Mouse (Mus musculus) MEL (cell line): ENCODE data around the gene E2f1. TPM values are rescaled to one million over a fixed set of nuclear protein-coding genes. Genes with fewer than 3 reads are reported as not detected.

Source experiments
- DNase-seq: peaks from one replicate; pipeline ENCODE4 v3.0.0; 2011; ENCODE audit warnings: low read depth, low spot score
- H3K27ac ChIP-seq: 2 replicates; pipeline ENCODE4 v1.5.1; 2012; ENCODE audit warnings: low read depth, mild to moderate bottlenecking, control low read depth, low read length, moderate library complexity; ENCODE audit not compliant: control insufficient read depth
- H3K27me3 ChIP-seq, 2 experiments: fragments of 150-350 bp in 1 of 2; sonication (generic) in 1 of 2; 2 replicates each; pipeline ENCODE4 v1.6.1; 2012; ENCODE audit warnings: low read length in 2 of 2, mild to moderate bottlenecking in 2 of 2, improper control_type of control experiment in 1 of 2, moderate library complexity in 1 of 2; ENCODE audit not compliant: insufficient read depth in 2 of 2, control insufficient read depth in 1 of 2
- H3K36me3 ChIP-seq, 2 experiments: 2 replicates each; pipeline ENCODE4 v1.6.1; 2012 to 2014; ENCODE audit warnings: low read length in 2 of 2, improper control_type of control experiment in 1 of 2, inconsistent platforms in 1 of 2, mild to moderate bottlenecking in 1 of 2; ENCODE audit not compliant: insufficient read depth in 2 of 2, control insufficient read depth in 1 of 2
- H3K4me1 ChIP-seq, 2 experiments: fragments of 150-350 bp in 1 of 2; sonication (generic) in 1 of 2; 2 replicates each; pipeline ENCODE4 v1.6.1; 2012; ENCODE audit warnings: low read length in 2 of 2, improper control_type of control experiment in 1 of 2, mild to moderate bottlenecking in 1 of 2; ENCODE audit not compliant: insufficient read depth in 2 of 2, control insufficient read depth in 1 of 2
- H3K4me3 ChIP-seq, 2 experiments: fragments of 150-350 bp in 1 of 2; sonication (generic) in 1 of 2; 2 replicates each; pipeline ENCODE4 v1.5.1; 2012; ENCODE audit warnings: low read depth in 2 of 2, low read length in 2 of 2, mild to moderate bottlenecking in 2 of 2, moderate library complexity in 2 of 2, control low read depth in 1 of 2, improper control_type of control experiment in 1 of 2; ENCODE audit not compliant: control insufficient read depth in 1 of 2, insufficient read depth in 1 of 2
- H3K79me2 ChIP-seq: 2 replicates; pipeline ENCODE4 v1.6.1; 2012; ENCODE audit warnings: mild to moderate bottlenecking, low read length, moderate library complexity; ENCODE audit not compliant: control insufficient read depth, poor library complexity, insufficient read depth
- H3K9ac ChIP-seq: 2 replicates; pipeline ENCODE4 v1.6.1; 2012; ENCODE audit warnings: low read depth, mild to moderate bottlenecking, control low read depth, low read length, moderate library complexity; ENCODE audit not compliant: control insufficient read depth, poor library complexity, severe bottlenecking
- H3K9me3 ChIP-seq: fragments of 150-350 bp; sonication (generic); replicated peaks from 2 replicates; pipeline ENCODE4 v1.6.1; 2012; ENCODE audit warnings: mild to moderate bottlenecking, low read length, improper control_type of control experiment, moderate library complexity; ENCODE audit not compliant: insufficient read depth
- KAT2A ChIP-seq: conservative IDR thresholded peaks from 2 replicates; pipeline ENCODE4 v1.6.1; 2012; ENCODE audit warnings: low read depth, low read length, improper control_type of control experiment, inconsistent platforms
- MAFK ChIP-seq: IDR thresholded peaks from 2 replicates; pipeline ENCODE4 v1.6.1; 2011; ENCODE audit warnings: low read depth, mild to moderate bottlenecking, low read length, improper control_type of control experiment, borderline replicate concordance
- RCOR1 ChIP-seq: IDR thresholded peaks from 2 replicates; pipeline ENCODE4 v1.6.1; 2012; ENCODE audit warnings: low read depth, mild to moderate bottlenecking, inconsistent platforms, low read length, improper control_type of control experiment
- UBTF ChIP-seq: IDR thresholded peaks from 2 replicates; pipeline ENCODE4 v1.6.1; 2012; ENCODE audit warnings: low read depth, mild to moderate bottlenecking, inconsistent platforms, low read length, improper control_type of control experiment, moderate library complexity, borderline replicate concordance; ENCODE audit not compliant: insufficient read depth
- polyA plus RNA-seq, 2 experiments: library from polyadenylated mRNA; stranded (reverse) in 1 of 2; unstranded in 1 of 2; fragments of >175 nt in 1 of 2; fragments of >200 nt in 1 of 2; gene quantifications; 2 replicates each; pipeline versions ENCODE4 v1.2.1 to v1.2.4; 2012; ENCODE audit warnings: low replicate concordance in 2 of 2, low read depth in 1 of 2; ENCODE audit not compliant: insufficient read length in 2 of 2, insufficient read depth in 1 of 2, missing spikeins in 1 of 2
- total RNA-seq: library from RNA; depleted of rRNA; stranded (reverse); fragments of 300-350 nt; gene quantifications from 2 replicates; pipeline ENCODE4 v1.2.3, GENCODE M21; 2012; rRNA removed

The E2f1 gene
- total and polyA plus RNA-seq, 3 experiments = 17.4 to 41.6 TPM; not detected in 1

DNA sequence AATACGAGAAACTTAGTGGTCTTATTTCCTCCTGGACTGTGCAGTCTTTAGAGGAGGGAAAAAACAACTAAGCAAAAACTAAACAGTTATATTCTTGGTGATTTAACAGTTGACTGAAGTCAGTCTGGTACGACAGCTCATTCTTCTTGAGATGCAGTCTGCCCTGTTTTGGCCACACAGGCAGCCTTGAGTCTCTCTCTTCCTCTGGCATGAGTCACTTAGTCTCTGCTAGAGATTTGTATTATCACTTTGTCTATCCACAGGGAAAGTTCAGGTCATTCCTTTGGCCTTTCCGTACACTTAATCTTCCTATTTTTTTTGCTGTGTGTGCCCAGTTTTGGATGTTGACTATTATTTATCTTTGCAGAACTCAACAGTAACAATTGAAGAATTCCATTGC lies 59.6 kb downstream of the E2f1 start:
- H3K79me2 ChIP-seq = no peaks in the 10 kb centered on the region; the same call in 1 of the 2 replicates
- no peaks in the 10 kb centered on the region for H3K27me3 ChIP-seq
- TF ChIP-seq UBTF (no peak), RCOR1 (no peak), MAFK (no peak), KAT2A (no peak)
- H3K36me3 ChIP-seq = peaks cover 0 to 8% of the 10 kb centered on the region in 2 experiments; a peak in 2 of 4 replicates
- no peak overlapping the region for H3K9ac ChIP-seq
- H3K4me3 ChIP-seq = no peak overlapping the region
- DNase-seq = no peak
- H3K9me3 ChIP-seq = no peaks in the 10 kb centered on the region
- no peak overlapping the region for H3K27ac ChIP-seq
- H3K4me1 ChIP-seq = no peaks in the 10 kb centered on the region

Other genes starting within 250 kb of the E2f1 start
- gene Cdk5rap1, start 196.9 kb downstream of the E2f1 start, total RNA-seq = 14.1 and 14.7 TPM in 2 replicates
- 10 to 100 TPM in 1 of 2 experiments, not detected in 1; 13.1 TPM for gene Cdk5rap1, start 196.9 kb downstream of the E2f1 start, polyA plus RNA-seq
- gene Snta1, start 161.8 kb downstream of the E2f1 start, total RNA-seq = 2.7 and 3.0 TPM in 2 replicates
- gene Snta1, start 161.8 kb downstream of the E2f1 start, polyA plus RNA-seq = 1 to 10 TPM in 1 of 2 experiments, not detected in 1; 6.7 TPM
- 5.9 and 8.9 TPM in 2 replicates for gene Cbfa2t2, start 133.4 kb downstream of the E2f1 start, total RNA-seq
- 10 to 100 TPM in 1 of 2 experiments, not detected in 1; 23.1 TPM for gene Cbfa2t2, start 133.4 kb downstream of the E2f1 start, polyA plus RNA-seq
- gene 1700003F12Rik, start 22.8 kb downstream of the E2f1 start, total RNA-seq = 0.26 and 0.42 TPM in 2 replicates
- gene 1700003F12Rik, start 22.8 kb downstream of the E2f1 start, polyA plus RNA-seq = under 1 TPM in 1 of 2 experiments, not detected in 1; 0.72 TPM
- gene Actl10, start 18.1 kb downstream of the E2f1 start, total RNA-seq = 0.13 and 0.35 TPM in 2 replicates
- gene Actl10, start 18.1 kb downstream of the E2f1 start, polyA plus RNA-seq = under 1 TPM in 1 of 2 experiments, not detected in 1; 0.79 TPM
- 3.8 and 4.0 TPM in 2 replicates for gene Necab3, start 11.0 kb downstream of the E2f1 start, total RNA-seq
- 10 to 100 TPM in 1 of 2 experiments, not detected in 1; 12.1 TPM for gene Necab3, start 11.0 kb downstream of the E2f1 start, polyA plus RNA-seq
- gene Pxmp4, start 33.8 kb upstream of the E2f1 start, total RNA-seq = 5.9 and 6.8 TPM in 2 replicates
- gene Pxmp4, start 33.8 kb upstream of the E2f1 start, polyA plus RNA-seq = 10 to 100 TPM in 1 of 2 experiments, not detected in 1; 12.2 TPM
- 2.0 TPM in 2 replicates for gene Zfp341, start 43.4 kb upstream of the E2f1 start, total RNA-seq
- 1 to 10 TPM in 1 of 2 experiments, not detected in 1; 6.3 TPM for gene Zfp341, start 43.4 kb upstream of the E2f1 start, polyA plus RNA-seq
- not detected in 2 replicates for gene 4930519P11Rik, start 43.5 kb upstream of the E2f1 start, total RNA-seq
- gene 4930519P11Rik, start 43.5 kb upstream of the E2f1 start, polyA plus RNA-seq = under 1 TPM in 1 of 2 experiments, not detected in 1; 0.22 TPM
- gene Chmp4b, start 81.8 kb upstream of the E2f1 start, total RNA-seq = 118 TPM in 2 replicates
- gene Chmp4b, start 81.8 kb upstream of the E2f1 start, polyA plus RNA-seq = 100 to 1,000 TPM in 1 of 2 experiments, not detected in 1; 196 TPM
- not detected in 2 replicates for gene Gm14214, start 200.1 kb upstream of the E2f1 start, total RNA-seq
- under 1 TPM in 1 of 2 experiments, not detected in 1; 0.17 TPM for gene Gm14214, start 200.1 kb upstream of the E2f1 start, polyA plus RNA-seq
- 214 and 237 TPM in 2 replicates for gene Raly, start 221.2 kb upstream of the E2f1 start, total RNA-seq
- 100 to 1,000 TPM in 1 of 2 experiments, not detected in 1; 407 TPM for gene Raly, start 221.2 kb upstream of the E2f1 start, polyA plus RNA-seq
- not detected in 2 replicates for gene a, start 221.5 kb upstream of the E2f1 start, total RNA-seq
- gene a, start 221.5 kb upstream of the E2f1 start, polyA plus RNA-seq = not detected